Mouse (Mus musculus): ENCODE results near the gene Dab1. TPM values are rescaled to one million over a fixed set of nuclear protein-coding genes. Genes with fewer than 3 reads are reported as not detected.

Gene Dab1
- total and polyA plus RNA-seq, 3 experiments: not detected

DNA sequence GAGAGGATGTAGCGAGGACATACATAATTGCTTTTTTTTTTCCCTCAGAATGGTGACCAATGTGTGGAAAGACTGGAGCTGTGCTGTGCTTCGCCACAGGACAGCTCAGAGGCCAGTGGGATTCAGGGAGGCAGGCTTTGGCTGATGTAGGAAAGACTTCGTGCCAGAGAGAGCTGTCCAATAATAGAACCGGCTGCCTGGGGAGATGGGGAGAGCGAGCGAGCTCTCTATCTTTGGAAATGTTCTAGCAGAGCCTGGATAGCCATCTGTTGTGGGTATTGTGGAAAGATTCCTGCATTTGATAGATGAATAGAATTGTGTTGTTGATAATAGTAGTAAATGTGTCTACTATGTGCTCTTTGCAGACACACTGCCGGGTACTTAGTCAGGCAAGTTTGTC is 833.4 kb downstream of the Dab1 start:
- Histone ChIP-seq H3K79me2 (ENCODE audit: control insufficient read depth, insufficient read depth, low read length, poor library complexity) (no peaks in the 10 kb centered on the region), H3K4me1 (ENCODE audit: control insufficient read depth in 1 of 2, insufficient read depth in 2 of 2, low read length in 2 of 2) (no peaks in the 10 kb centered on the region), H3K4me3 (ENCODE audit: control insufficient read depth in 1 of 2, insufficient read depth in 1 of 2, low read depth in 2 of 2, low read length in 2 of 2) (no peak overlapping the region), H3K9ac (ENCODE audit: control insufficient read depth, low read depth, low read length, poor library complexity, severe bottlenecking) (no peak overlapping the region), H3K27me3 (ENCODE audit: control insufficient read depth in 1 of 2, insufficient read depth in 2 of 2, low read length in 2 of 2) (no peaks in the 10 kb centered on the region), H3K36me3 (ENCODE audit: control insufficient read depth in 1 of 2, insufficient read depth in 2 of 2, low read length in 2 of 2) (no peaks in the 10 kb centered on the region), H3K27ac (ENCODE audit: control insufficient read depth, low read depth, low read length) (no peak overlapping the region), H3K9me3 (replicated peaks; ENCODE audit: insufficient read depth, low read length) (no peaks in the 10 kb centered on the region)
- no peak for DNase-seq (ENCODE audit: low read depth, low spot score)
- TF ChIP-seq HCFC1 (IDR thresholded peaks at IDR 0.05; ENCODE audit: low read depth, low read length) (no peak), USF2 (IDR thresholded peaks at IDR 0.05; ENCODE audit: borderline replicate concordance in 1 of 2, insufficient read depth in 1 of 2, low read depth in 1 of 2, low read length in 2 of 2) (no peak), ZKSCAN1 (IDR thresholded peaks at IDR 0.05; ENCODE audit: low read depth, low read length) (no peak), USF1 (IDR thresholded peaks at IDR 0.05; ENCODE audit: low read depth, low read length) (no peak), MEF2A (IDR thresholded peaks at IDR 0.05; ENCODE audit: extremely low read depth, insufficient replicate concordance, low read depth, low read length, poor library complexity, severe bottlenecking) (no peak), MAZ (IDR thresholded peaks at IDR 0.05; ENCODE audit: low read depth, low read length) (no peak), JUND (IDR thresholded peaks at IDR 0.05; ENCODE audit: low read depth, low read length) (no peak), ZC3H11A (IDR thresholded peaks at IDR 0.05; ENCODE audit: low read depth, low read length) (no peak), ZNF384 (IDR thresholded peaks at IDR 0.05; ENCODE audit: low read depth, low read length) (no peak), NRF1 (IDR thresholded peaks at IDR 0.05; ENCODE audit: insufficient read depth, low read depth, low read length, poor library complexity, severe bottlenecking) (no peak), KAT2A (conservative IDR thresholded peaks at IDR 0.05; ENCODE audit: low read depth, low read length) (no peak), GABPA (IDR thresholded peaks at IDR 0.05; ENCODE audit: low read depth, low read length) (no peak), MYB (IDR thresholded peaks at IDR 0.05; ENCODE audit: low read depth, low read length) (no peak)

DNA sequence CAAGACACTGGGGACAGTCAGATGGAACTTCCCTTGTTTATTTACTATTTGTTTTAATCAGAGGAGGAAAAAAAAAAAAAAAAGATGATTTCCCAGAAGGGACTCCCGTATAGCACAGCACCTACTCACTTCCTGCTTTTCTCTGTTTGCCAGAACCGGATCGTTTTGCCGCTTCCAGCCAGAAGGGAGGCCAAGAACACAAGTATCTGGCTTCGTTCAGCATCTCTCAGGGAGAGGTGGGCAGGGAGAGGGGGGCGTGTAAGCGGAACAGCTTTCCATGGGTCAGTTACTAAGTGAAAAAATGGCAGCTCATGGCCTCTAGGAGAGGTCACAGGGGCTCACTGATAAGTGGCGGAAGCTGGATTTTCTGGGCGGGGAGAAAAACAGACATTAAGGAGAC is 836.0 kb downstream of the Dab1 start:
- Histone ChIP-seq H3K4me3 (ENCODE audit: control insufficient read depth in 1 of 2, insufficient read depth in 1 of 2, low read depth in 2 of 2, low read length in 2 of 2) (no peak overlapping the region), H3K27ac (ENCODE audit: control insufficient read depth, low read depth, low read length) (no peak overlapping the region), H3K9me3 (replicated peaks; ENCODE audit: insufficient read depth, low read length) (no peaks in the 10 kb centered on the region), H3K79me2 (ENCODE audit: control insufficient read depth, insufficient read depth, low read length, poor library complexity) (no peaks in the 10 kb centered on the region), H3K4me1 (ENCODE audit: control insufficient read depth in 1 of 2, insufficient read depth in 2 of 2, low read length in 2 of 2) (no peaks in the 10 kb centered on the region), H3K9ac (ENCODE audit: control insufficient read depth, low read depth, low read length, poor library complexity, severe bottlenecking) (no peak overlapping the region), H3K36me3 (ENCODE audit: control insufficient read depth in 1 of 2, insufficient read depth in 2 of 2, low read length in 2 of 2) (no peaks in the 10 kb centered on the region), H3K27me3 (ENCODE audit: control insufficient read depth in 1 of 2, insufficient read depth in 2 of 2, low read length in 2 of 2) (no peaks in the 10 kb centered on the region)
- DNase-seq (ENCODE audit: low read depth, low spot score): no peak
- TF ChIP-seq ZC3H11A (IDR thresholded peaks at IDR 0.05; ENCODE audit: low read depth, low read length) (no peak), E2F4 (IDR thresholded peaks at IDR 0.05; ENCODE audit: borderline replicate concordance, low read depth, low read length) (no peak), TCF12 (IDR thresholded peaks at IDR 0.05; ENCODE audit: low read depth, low read length) (no peak), ZKSCAN1 (IDR thresholded peaks at IDR 0.05; ENCODE audit: low read depth, low read length) (no peak), GATA1 (IDR thresholded peaks at IDR 0.05; ENCODE audit: low read depth, low read length) (no peak), BHLHE40 (IDR thresholded peaks at IDR 0.05; ENCODE audit: borderline replicate concordance, low read depth, low read length) (no peak), KAT2A (conservative IDR thresholded peaks at IDR 0.05; ENCODE audit: low read depth, low read length) (no peak)

Measured in MEL (cell line).